Mouse (Mus musculus) bone marrow, adult 2 months (tissue): ENCODE data around the gene Amh.

ENCODE experiments used
- CTCF ChIP-seq: fragments of 200-500 bp; IDR thresholded peaks from 2 replicates; pipeline ENCODE4 v1.5.1; 2011; ENCODE audit warnings: low read length, control low read depth; ENCODE audit not compliant: control insufficient read depth, insufficient read depth
- POLR2A ChIP-seq: fragments of 200-500 bp; IDR thresholded peaks from 2 replicates; pipeline ENCODE4 v1.6.1; 2011; ENCODE audit warnings: low read depth, mild to moderate bottlenecking, control low read depth, low read length, borderline replicate concordance; ENCODE audit not compliant: control insufficient read depth

GRCm38 (mm10) chr10:80793803-80794202 lies 11.2 kb upstream of the Amh start:
- no peak for TF ChIP-seq CTCF
- no peak for TF ChIP-seq POLR2A
